22 mouse cellular contexts compared by ENCODE assay signal in the genomic region with DNA sequence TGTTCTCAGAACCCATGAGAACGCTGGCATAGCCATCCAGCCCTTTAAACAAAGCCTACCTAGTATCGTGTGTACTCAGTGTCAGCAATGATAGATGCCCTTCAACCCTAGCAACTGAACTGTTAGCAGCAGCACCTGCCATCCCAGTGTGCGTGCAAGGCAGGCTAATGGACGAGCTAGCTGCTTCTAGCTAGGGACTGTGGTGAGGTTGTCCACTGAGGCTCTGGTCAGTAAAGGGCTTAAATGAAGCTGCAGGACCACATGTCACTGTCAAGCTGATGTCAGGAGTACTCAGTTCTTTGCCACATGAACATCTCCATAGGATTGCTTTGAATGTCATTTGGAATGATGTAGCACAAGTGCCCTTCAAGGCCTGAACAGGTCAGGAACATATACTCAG.
"Had no signal": no experiment of that assay in that cellular context is flagged by ENCODE, and none has a peak within 500 bp of the region (broad histone marks: within the 10 kb centered on the region; RNA-seq: fewer than 3 reads in every experiment).

No protein-coding gene starts in this region.

- ATAC-seq: hindbrain, embryonic 16.5 days; inflammation-experienced regulatory T-cells, adult 6 months; intestine, embryonic 15.5 days; liver, embryonic 12.5 days had no signal

- DNase-seq: gastrocnemius, adult 2 months; gastrocnemius, postnatal 10 days; gastrocnemius, postnatal 25 days; heart, postnatal 4 days; kidney, adult 18-20 months; kidney, adult 8-10 months; kidney, postnatal 14 days; kidney, postnatal 36 days; layer of hippocampus, adult 9-11 months; layer of hippocampus, postnatal 36 days; left cerebral cortex, postnatal 4 days had no signal

- H3K4me2 ChIP-seq: hindbrain, embryonic 12.5 days; hindbrain, embryonic 14.5 days; intestine, embryonic 15.5 days; limb, embryonic 13.5 days; limb, embryonic 15.5 days; liver, embryonic 12.5 days had no signal

- H3K4me1 ChIP-seq: heart, embryonic 10.5 days; hindbrain, embryonic 10.5 days; hindbrain, embryonic 12.5 days; intestine, embryonic 15.5 days; limb, embryonic 13.5 days; limb, embryonic 15.5 days; liver, embryonic 12.5 days had no signal

- H3K9ac ChIP-seq: hindbrain, embryonic 12.5 days; hindbrain, embryonic 14.5 days; intestine, embryonic 15.5 days; limb, embryonic 13.5 days; limb, embryonic 15.5 days; liver, embryonic 12.5 days; liver, embryonic 14.5 days had no signal

- H3K4me3 ChIP-seq: gastrocnemius, adult 2 months; heart, embryonic 10.5 days; hindbrain, embryonic 10.5 days; hindbrain, embryonic 12.5 days; intestine, embryonic 15.5 days; limb, embryonic 13.5 days; limb, embryonic 15.5 days; liver, embryonic 12.5 days had no signal

- H3K9me3 ChIP-seq: heart, embryonic 10.5 days; hindbrain, embryonic 10.5 days; hindbrain, embryonic 12.5 days; intestine, embryonic 15.5 days; limb, embryonic 13.5 days; limb, embryonic 15.5 days; liver, embryonic 12.5 days had no signal

- H3K36me3 ChIP-seq: hindbrain, embryonic 12.5 days; intestine, embryonic 15.5 days had no signal

- H3K27ac ChIP-seq: gastrocnemius, adult 2 months; heart, embryonic 10.5 days; hindbrain, embryonic 10.5 days; hindbrain, embryonic 12.5 days; hindbrain, embryonic 14.5 days; intestine, embryonic 15.5 days; limb, embryonic 13.5 days; limb, embryonic 15.5 days; liver, embryonic 12.5 days; liver, embryonic 14.5 days had no signal

- H3K27me3 ChIP-seq: hindbrain, embryonic 12.5 days; intestine, embryonic 15.5 days; limb, embryonic 13.5 days; limb, embryonic 15.5 days; liver, embryonic 12.5 days had no signal
